Comparison of ENCODE assay signal across 10 mouse cellular contexts in the genomic region with DNA sequence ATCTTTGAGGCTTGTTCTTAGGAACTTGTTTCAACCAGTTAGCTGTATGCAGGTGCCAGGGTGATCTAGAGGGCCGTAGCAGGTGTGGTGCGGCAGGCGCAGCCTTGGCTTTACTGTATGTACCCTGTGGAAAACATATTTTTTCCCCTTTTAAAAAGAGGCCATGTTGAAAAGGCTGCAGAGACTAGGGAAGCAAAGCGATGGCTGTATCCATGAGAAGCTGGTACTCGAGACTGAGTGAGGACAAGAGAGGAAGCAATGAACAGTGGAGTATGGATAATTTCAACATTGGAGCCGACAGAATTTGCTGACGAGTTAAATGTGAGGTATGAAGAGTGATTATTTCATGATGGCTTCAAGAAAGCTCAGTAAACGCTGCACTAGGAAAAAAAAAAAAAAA. TPM values are rescaled to one million over a fixed set of nuclear protein-coding genes. Genes with fewer than 3 reads are reported as not detected.
DNase-seq lines count a peak whose midpoint lies in the region; ATAC-seq and TF ChIP-seq lines count a peak whose summit lies in the region.
"Had no signal": no experiment of that assay in that cellular context is flagged by ENCODE, and none has a peak within 500 bp of the region (broad histone marks: within the 10 kb centered on the region; RNA-seq: fewer than 3 reads in every experiment).

No protein-coding gene starts in this region.

- 58% methylated on average over 8 of the region's 8 CpGs for WGBS in heart, embryonic 12.5 days
- 56% methylated on average over 8 of the region's 8 CpGs for WGBS in forebrain, postnatal 0 days
- 58% methylated on average over 8 of the region's 8 CpGs for WGBS in liver, embryonic 15.5 days (ENCODE audit: insufficient replicate concordance)

- H3K4me3 ChIP-seq in heart, embryonic 12.5 days = no peak overlapping the region
- H3K4me3 ChIP-seq in E14TG2a.4 (replicated peaks; ENCODE audit: low read length) = peak overlapping the region; percentile 63; the same call in 1 of the 2 replicates
- peak overlapping the region; percentile 46 for H3K4me3 ChIP-seq in forebrain, postnatal 0 days (ENCODE audit: low read depth, low read length)
- no peak overlapping the region for H3K4me3 ChIP-seq in liver, embryonic 15.5 days (replicated peaks)

- H3K27ac ChIP-seq in heart, embryonic 12.5 days (ENCODE audit: poor library complexity, severe bottlenecking) = peak overlapping the region; percentile 91
- peak overlapping the region; percentile 90 for H3K27ac ChIP-seq in forebrain, postnatal 0 days (ENCODE audit: low read depth, low read length)
- H3K27ac ChIP-seq in liver, embryonic 15.5 days (replicated peaks) = no peak overlapping the region

- no peaks in the 10 kb centered on the region for H3K36me3 ChIP-seq in heart, embryonic 12.5 days
- H3K36me3 ChIP-seq in E14TG2a.4 (ENCODE audit: insufficient read depth, low read length) = no peaks in the 10 kb centered on the region
- H3K36me3 ChIP-seq in forebrain, postnatal 0 days (ENCODE audit: insufficient read depth) = no peaks in the 10 kb centered on the region
- no peaks in the 10 kb centered on the region for H3K36me3 ChIP-seq in liver, embryonic 15.5 days (replicated peaks)

- H3K4me2 ChIP-seq in heart, embryonic 12.5 days = peak overlapping the region; percentile 75
- peak overlapping the region; percentile 67 for H3K4me2 ChIP-seq in forebrain, postnatal 0 days (ENCODE audit: low read depth)
- H3K4me2 ChIP-seq in liver, embryonic 15.5 days = peak overlapping the region; percentile 63; the same call in 1 of the 2 replicates

- no peaks in the 10 kb centered on the region for H3K27me3 ChIP-seq in heart, embryonic 12.5 days (replicated peaks)
- no peaks in the 10 kb centered on the region for H3K27me3 ChIP-seq in E14TG2a.4 (ENCODE audit: insufficient read depth, low read length)
- H3K27me3 ChIP-seq in forebrain, postnatal 0 days (ENCODE audit: insufficient read depth, low read length) = no peaks in the 10 kb centered on the region
- no peaks in the 10 kb centered on the region for H3K27me3 ChIP-seq in liver, embryonic 15.5 days
- H3K27me3 ChIP-seq: megakaryocyte, embryonic 14.5 days had no signal

- peaks cover 20% of the 10 kb centered on the region for H3K4me1 ChIP-seq in heart, embryonic 12.5 days (replicated peaks)
- H3K4me1 ChIP-seq in E14TG2a.4 (replicated peaks; ENCODE audit: low read depth, low read length) = peaks cover 29% of the 10 kb centered on the region
- peaks cover 12% of the 10 kb centered on the region; the same call in 1 of the 2 replicates for H3K4me1 ChIP-seq in forebrain, postnatal 0 days (ENCODE audit: insufficient read depth)
- no peaks in the 10 kb centered on the region for H3K4me1 ChIP-seq in liver, embryonic 15.5 days (replicated peaks)

- H3K9ac ChIP-seq in heart, embryonic 12.5 days = no peak overlapping the region
- H3K9ac ChIP-seq in forebrain, postnatal 0 days = peak overlapping the region; percentile 58
- no peak overlapping the region for H3K9ac ChIP-seq in liver, embryonic 15.5 days

- DNase-seq in heart, postnatal 10 days = no peak
- DNase-seq in forebrain, postnatal 0 days = no peak
- no peak for DNase-seq in thymus, postnatal 25 days
- DNase-seq in retina, embryonic 14.5 days (ENCODE audit: low spot score) = no peak
- DNase-seq in cerebellum, adult 18-20 months = no peak

- ATAC-seq in heart, embryonic 12.5 days (ENCODE audit: insufficient number of reproducible peaks, low FRiP score) = no peak
- ATAC-seq in forebrain, postnatal 0 days = peak; percentile 42
- ATAC-seq in liver, embryonic 15.5 days (ENCODE audit: insufficient read depth) = no peak

- intact Hi-C loops in heart, postnatal 10 days (cut with DNase I) = no loop called here

- TF ChIP-seq CTCF in E14TG2a.4 (conservative IDR thresholded peaks at IDR 0.05; ENCODE audit: low read length) = no peak
- no peak for TF ChIP-seq CTCF in forebrain, postnatal 0 days (IDR thresholded peaks at IDR 0.05; ENCODE audit: low read depth)

- no peaks in the 10 kb centered on the region for H3K9me3 ChIP-seq in heart, embryonic 12.5 days (replicated peaks)
- H3K9me3 ChIP-seq in E14TG2a.4 (ENCODE audit: low read length) = no peaks in the 10 kb centered on the region
- H3K9me3 ChIP-seq in forebrain, postnatal 0 days (ENCODE audit: low read length) = no peaks in the 10 kb centered on the region
- H3K9me3 ChIP-seq in liver, embryonic 15.5 days (replicated peaks) = no peaks in the 10 kb centered on the region
- H3K9me3 ChIP-seq: megakaryocyte, embryonic 14.5 days had no signal

RNA-seq across cellular contexts. Expression of a gene that starts 0.4 kb away (rescaled TPM):
- polyA plus RNA-seq in heart, embryonic 12.5 days (2016; fragmentation: Nextera tagmentation; extraction: Ambion mirVana) = 0.28 TPM in 1 of 2 replicates, not detected in the other
- not detected for total RNA-seq in heart, postnatal 10 days (2021)
- 0.48 and 0.85 TPM in 2 replicates for total RNA-seq in forebrain, postnatal 0 days (2014; rRNA removed)
- polyA plus RNA-seq in forebrain, postnatal 0 days (2015; fragmentation: Nextera tagmentation; extraction: Ambion mirVana) = 0.23 TPM in 1 of 2 replicates, not detected in the other
- polyA plus RNA-seq in liver, embryonic 15.5 days (2015; fragmentation: Nextera tagmentation; extraction: Ambion mirVana) = not detected in 2 replicates
- polyA plus RNA-seq: embryonic facial prominence, embryonic 11.5 days had no signal

Comparison
In these comparisons a context has a peak if more than half of its experiments do, and no peak if none do; other contexts are left out.
1. H3K4me3 ChIP-seq: peak in E14TG2a.4 (single experiment) and forebrain, postnatal 0 days (single experiment); none in heart, embryonic 12.5 days (single experiment) and liver, embryonic 15.5 days (single experiment).
2. Peak in every context shown above with its lines, with median percentiles within 50 percentile points of each other: H3K4me2 ChIP-seq.